Mouse (Mus musculus): ENCODE results near the gene Stab1. TPM values are rescaled to one million over a fixed set of nuclear protein-coding genes. Genes with fewer than 3 reads are reported as not detected.

The Stab1 gene
- 10 to 100 TPM; 15.6 to 16.2 TPM for total RNA-seq (2021)
- long read RNA-seq, full-length matches to known transcripts: 2 of 8 reads
- long read RNA-seq, partial matches to known transcripts: 5 of 8 reads
- long read RNA-seq, other reads (novel, unspliced or antisense): 1 of 8 reads

GRCm38 (mm10) chr14:31168425-31168824 is at the start of gene Stab1:
TSS of gene Stab1 (minus strand) at chr14:31168641.
- no peak for DNase-seq (ENCODE audit: low spot score in 2 of 2)

GRCm38 (mm10) chr14:31217666-31218065 is 49.2 kb upstream of the Stab1 start, which contains the start of gene Sema3g:
TSS of gene Sema3g (plus strand) at chr14:31217860.
- no peak for DNase-seq (ENCODE audit: low spot score in 2 of 2)

DNA sequence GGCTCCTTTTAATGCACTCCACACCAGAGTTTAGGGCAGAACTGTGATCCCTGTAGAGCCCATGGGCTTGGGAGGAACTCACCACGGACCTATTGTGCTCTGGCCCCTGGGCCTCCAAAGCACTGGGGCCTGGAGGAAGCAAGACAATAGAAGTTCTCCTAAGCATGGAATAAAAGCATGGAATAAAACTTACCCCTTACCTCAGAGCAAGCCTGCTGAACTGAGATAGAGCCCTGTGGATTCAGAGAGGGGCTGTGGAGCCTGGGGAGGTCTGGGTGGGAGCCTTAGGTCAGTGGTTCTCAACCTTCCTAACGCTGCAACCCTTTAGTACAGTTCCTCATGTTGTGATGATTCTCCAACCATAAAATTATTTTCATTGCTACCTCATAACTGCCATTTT is 48.4 kb upstream of the Stab1 start, which contains the start of gene Nisch:
TSS of gene Nisch (minus strand) at position 101 of the 400 bp plus-strand sequence.
- no peak for DNase-seq (ENCODE audit: low spot score in 2 of 2)

DNA sequence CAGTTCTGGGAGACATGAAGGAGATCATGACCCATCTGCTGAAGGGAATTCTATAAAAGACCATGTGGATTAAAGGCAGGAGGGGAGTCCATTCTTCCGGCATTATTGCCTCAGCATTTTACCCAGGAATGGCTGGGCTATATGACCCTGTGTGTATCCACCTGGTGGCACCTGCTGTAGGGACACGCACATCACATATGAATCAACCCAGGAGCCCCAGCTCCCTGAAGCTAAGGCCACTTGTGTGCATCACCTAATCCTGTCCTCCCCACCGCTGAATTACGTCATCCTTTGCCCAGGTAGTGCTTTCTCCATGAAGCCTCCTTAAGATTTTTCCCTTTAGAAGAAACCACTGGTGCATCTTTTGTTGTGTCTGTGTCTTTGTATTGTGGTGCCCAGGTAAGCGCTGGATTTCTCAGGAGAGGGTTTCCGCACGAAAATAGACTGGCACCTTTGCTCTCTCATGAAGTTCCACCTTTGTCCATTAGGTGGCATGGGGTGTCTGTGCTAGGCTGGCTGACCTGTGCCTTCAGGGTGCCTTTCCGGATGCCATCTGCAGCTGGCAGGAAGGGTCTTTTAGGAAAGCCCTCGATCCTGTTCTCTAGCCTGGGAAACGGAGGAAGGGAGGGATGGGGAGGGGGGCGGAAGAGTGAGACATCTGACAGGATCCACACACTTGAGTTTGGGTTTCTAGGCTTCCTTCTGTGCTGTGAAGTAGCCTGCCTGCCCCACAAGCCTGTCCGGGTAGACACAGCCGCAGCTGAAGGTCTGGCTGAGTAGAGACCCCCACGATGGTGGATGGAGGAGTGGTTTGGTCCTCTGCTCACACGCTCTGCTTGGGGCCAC is 46.9 kb upstream of the Stab1 start:
- DNase-seq (ENCODE audit: low spot score in 2 of 2): peak in 1 of 2 experiments; percentile 74

GRCm38 (mm10) chr14:31214684-31215083 is 46.2 kb upstream of the Stab1 start:
- no peak for DNase-seq (ENCODE audit: low spot score in 2 of 2)

DNA sequence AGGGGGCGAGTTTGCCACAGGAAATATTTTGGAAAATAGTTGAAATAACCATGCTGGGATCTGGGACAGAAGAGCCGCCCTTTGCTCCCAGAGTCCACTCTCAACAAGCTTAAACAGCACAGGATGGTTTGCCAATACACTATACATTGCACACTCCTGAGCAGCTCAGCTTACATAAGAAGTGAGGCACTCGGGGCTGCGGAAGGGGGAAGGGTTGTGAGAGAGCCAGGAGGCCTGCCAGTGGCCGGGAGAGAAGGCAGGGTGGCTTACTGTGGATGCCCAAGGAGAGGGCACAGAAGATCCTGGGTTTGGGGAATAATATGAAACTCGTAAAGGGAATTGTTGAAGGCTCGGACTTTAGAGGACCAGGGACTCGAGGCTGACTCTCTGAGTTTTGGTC is 45.4 kb upstream of the Stab1 start:
- DNase-seq (ENCODE audit: low spot score in 2 of 2): no peak

GRCm38 (mm10) chr14:31212499-31212898 is 44.1 kb upstream of the Stab1 start:
- no peak for DNase-seq (ENCODE audit: low spot score in 2 of 2)

GRCm38 (mm10) chr14:31211854-31212253 is 43.4 kb upstream of the Stab1 start:
- DNase-seq (ENCODE audit: low spot score in 2 of 2): no peak

DNA sequence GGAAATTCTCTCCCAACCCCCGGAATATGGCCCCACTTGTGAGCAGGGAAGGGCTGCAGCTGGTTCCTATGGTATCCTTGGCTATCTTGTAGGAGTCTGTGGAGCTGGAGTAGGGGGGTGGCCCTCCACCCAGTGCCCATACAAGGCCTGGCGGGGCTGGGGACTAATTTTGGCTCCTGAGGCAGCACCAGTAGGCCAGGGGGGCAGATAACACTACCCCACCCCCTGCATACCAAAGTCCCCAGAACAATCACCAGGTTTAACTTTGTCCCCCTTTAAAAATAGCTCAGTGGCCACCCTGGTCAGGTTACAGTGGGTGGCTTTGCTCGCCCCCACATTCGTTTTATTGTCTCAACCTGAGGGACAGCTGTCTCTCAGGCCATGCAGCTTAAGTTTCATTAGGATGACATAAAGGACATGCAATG is 40.7 kb upstream of the Stab1 start:
- DNase-seq (ENCODE audit: low spot score in 2 of 2): no peak

DNA sequence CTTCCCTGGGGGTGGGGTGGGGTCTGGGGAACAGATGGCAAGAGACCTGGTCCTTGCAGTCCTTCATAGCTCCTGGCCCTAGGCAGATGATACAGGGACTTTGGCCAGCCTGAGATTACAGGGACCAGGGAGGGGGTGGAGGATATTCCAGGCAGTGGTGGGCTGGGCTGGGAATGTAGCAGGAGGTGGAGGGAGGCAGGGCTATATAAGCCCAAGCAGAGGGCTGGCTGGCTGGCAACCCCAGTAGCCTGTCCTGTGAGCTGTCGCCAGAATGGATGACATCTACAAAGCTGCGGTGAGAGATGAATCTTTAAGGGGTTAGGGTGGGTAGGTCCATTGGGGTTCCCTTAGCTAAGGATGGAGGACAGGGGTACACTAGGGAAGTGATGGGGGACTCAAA is 39.6 kb upstream of the Stab1 start, which contains the start of gene Tnnc1:
TSS of gene Tnnc1 (plus strand) at position 229 of the 400 bp plus-strand sequence.
- no peak for DNase-seq (ENCODE audit: low spot score in 2 of 2)

- no peak for DNase-seq (ENCODE audit: low spot score in 2 of 2)
Measured at GRCm38 (mm10) chr14:31207070-31207830, 38.8 kb upstream of the Stab1 start.

DNA sequence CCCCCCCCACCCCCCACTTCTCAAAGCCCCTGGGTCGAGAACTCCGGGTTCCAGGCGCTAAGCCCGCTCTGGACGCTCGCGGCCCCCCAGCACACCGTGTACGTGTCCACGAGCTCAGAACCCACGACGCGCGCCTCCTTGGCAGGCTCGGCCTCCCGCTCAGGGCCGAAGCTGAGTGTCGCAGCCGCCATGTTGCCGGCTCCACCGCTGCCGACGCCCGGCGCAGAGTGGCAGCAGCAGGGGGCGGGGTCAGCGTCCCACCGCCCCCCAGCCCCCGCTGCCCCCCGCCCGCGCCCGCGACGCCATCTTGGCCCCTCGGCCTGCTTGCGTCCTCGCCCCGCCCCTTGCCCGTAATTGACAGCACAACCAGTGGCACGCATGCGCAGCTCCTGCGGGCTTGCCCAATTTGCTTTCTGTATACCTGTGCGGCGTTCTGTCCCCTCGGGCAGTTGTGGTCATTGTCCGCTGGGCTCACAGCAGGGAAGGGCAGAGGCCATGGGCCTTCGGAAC is 38.1 kb upstream of the Stab1 start:
- DNase-seq (ENCODE audit: low spot score in 2 of 2): peak; percentile 88 to 96

DNA sequence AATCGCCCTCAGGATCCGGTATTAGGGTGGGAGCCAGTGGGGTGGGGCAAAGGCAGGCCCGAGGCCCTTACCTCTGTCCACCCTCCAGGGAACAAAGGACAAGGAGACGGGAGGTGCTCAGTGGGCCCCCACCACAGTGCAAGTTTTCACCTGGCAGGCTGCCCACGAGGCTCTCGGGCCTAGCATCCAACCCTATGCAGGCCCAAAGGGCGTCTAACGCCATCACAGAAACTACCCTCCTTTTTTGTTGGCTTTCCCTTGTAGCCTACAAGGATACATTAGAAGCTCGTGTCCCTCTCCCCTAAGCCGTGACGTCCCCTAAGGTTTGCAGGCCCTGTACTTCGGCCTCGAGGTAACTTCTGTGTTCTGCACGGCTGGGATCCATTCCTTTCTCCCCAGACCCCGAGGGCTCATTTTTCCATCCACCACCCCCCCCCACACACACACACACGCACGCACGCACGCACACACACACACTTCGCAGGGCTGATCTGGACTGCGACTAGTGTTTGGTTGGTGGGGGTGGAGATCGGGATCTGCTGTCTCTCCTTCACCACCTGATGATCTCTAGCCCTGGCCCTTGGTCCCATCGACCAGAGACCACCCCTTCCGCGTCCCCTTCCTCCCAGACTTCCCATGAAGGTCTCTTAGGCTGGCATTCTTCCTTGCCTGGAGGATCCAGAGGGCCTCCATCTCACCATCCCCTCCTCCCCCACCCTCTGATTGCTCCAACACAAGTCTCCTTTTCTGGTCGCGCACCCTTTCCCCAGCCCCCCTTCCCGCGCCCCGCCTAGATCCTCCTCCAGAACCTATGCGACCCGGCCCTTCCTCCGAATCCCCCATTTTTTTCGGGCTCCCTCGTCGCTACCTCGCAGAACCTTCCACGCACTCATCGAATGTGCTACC is 37.4 kb upstream of the Stab1 start:
- DNase-seq (ENCODE audit: low spot score in 2 of 2): peak in 1 of 2 experiments; percentile 50

DNA sequence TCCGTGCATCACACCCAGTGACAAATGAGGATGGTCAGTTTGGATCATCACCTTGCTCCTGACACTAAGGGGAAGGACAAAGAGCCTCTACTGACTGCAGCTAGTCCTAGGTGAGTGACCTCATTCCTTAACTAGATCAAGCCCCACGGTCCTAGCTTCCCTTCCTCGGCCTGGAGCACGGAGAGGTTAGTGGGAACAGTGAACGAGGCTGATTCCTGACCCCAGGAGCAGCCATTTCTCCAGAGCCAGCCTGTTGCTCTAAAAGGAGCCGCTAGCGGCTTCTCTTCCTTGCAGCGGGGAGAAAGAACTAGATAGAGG is 36.8 kb upstream of the Stab1 start:
- DNase-seq (ENCODE audit: low spot score in 2 of 2): no peak

DNA sequence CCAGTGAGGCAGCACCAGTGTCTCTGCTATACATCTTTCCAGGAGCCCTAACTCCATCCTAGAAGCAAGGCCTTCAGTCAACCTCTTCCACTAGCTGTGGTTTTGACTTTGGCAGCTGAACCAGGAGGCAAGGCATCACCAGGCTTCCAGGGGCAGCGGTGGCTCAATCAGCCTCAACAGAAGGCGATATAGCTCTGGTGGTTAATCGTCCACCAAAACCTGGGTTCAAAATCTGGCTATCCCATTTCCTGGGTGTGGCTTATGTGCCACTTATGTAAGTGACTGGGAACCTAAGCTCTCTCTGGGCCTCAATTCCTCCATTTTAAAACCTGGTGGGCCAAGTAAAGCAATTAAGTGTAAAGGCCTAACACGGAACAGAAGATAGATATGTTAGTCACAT is 36.4 kb upstream of the Stab1 start:
- DNase-seq (ENCODE audit: low spot score in 2 of 2): no peak

DNA sequence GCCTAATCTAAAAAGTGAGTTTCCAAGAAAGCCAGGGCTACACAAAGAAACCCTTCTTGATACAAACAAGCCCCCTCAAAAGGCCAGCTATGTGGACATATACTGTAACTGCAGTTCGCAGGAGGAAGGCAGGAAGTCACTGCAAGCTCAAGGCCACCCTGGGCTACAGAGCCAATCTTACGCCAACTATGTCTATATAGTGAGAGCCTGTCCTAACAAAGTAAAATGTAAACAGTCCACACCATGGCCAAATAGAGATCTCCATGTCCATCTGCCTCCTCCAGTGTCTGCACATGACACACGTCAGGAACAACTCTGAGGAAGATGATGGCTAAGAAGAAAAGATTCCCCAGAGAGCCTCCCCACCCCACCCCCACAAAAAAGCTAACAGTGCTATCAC is 31.6 kb upstream of the Stab1 start:
- no peak for DNase-seq (ENCODE audit: low spot score in 2 of 2)

DNA sequence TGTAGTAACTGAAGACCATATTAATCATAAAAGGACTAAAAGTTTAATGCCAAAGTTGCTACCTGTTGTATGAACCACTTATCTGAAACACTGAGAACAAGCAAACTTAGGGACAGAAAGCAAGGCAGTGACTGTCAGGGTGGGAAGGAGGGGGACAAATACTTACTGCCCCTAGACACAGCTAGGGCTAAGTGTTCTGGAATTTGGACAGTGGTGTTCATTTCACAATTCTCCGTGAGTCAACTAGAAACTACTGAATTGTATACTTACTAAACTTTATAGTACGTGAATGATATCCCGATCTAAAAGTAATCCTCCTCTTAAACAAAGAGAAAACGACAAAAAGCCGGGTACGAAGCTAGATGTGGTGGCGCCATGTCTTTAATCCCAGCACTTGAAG is 31.2 kb upstream of the Stab1 start:
- DNase-seq (ENCODE audit: low spot score in 2 of 2): no peak

GRCm38 (mm10) chr14:31197547-31198516 is 29.4 kb upstream of the Stab1 start:
- DNase-seq (ENCODE audit: low spot score in 2 of 2): peak in 1 of 2 experiments; percentile 59

DNA sequence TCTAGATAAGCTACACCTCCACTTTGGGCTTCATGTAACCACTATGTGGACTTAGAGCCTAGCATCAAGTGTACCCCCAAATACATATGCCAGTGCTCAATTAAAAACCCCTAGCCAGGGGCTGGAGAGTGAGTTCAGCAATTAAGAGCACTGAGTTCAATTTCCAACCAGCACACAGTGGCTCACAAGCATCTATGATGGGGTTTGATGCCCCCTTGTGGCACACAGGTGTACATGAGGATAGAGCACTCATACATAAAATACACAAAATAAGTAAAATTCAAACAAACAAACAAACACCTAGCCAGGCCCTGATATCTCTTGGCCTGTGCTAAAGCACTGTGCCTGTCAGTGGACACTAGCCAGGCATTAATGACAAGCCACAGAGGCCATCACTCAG is 27.5 kb upstream of the Stab1 start:
- DNase-seq (ENCODE audit: low spot score in 2 of 2): peak in 1 of 2 experiments; percentile 63

DNA sequence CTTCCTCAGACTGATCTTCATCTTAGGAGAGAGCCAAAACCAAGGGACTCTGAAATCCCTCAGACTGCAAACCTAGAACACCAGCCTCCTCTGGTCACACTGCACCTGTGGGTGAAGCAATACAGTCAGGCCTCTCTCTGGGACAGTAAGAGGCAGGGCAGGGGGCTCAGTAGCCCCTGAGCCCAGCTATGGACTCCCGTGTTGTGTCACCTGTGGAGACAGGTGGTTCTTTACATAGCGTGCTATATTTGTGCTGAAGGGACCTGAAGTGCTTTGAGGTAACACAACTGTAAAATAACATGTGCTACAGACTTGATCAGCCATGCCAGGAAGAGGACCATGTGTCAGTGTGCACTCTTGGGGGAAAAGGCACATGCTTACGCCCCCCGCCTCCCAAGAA is 27.1 kb upstream of the Stab1 start:
- DNase-seq (ENCODE audit: low spot score in 2 of 2): no peak
